In the genomic region with DNA sequence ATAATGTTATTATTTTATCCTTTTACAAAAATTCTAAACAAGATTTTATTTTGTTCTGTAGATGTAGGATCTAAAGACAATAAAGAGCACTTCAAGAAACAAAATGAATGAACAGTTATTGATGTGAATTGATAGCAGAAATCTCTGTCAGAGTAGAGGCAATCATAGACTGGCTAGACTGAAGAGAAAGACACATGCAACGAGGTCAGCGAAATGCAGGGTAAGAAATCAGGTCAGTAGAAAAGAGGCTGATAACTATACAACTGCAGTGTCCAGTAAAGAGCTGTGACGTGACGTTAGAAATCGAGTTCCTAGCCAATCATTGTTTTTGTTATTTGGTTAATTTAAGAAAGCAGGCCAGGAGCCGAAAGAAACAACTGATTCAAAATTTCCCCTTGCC, we compare ENCODE assay signal across 17 mouse cellular contexts.
A peak's percentile ranks its signal among the peaks of the same experiment; 100 is the strongest.
DNase-seq lines count a peak whose midpoint lies in the region.
"Had no signal": no experiment of that assay in that cellular context is flagged by ENCODE, and none has a peak within 500 bp of the region (broad histone marks: within the 10 kb centered on the region; RNA-seq: fewer than 3 reads in every experiment).

No protein-coding gene starts in this region.

- DNase-seq in Muller cell, postnatal 12 days (ENCODE audit: inconsistent ontology term), result peak; percentile 9
- peak; percentile 62 for DNase-seq in retina, embryonic 14.5 days (ENCODE audit: low spot score)
- peak; percentile 80 for DNase-seq in retina, postnatal 1 day
- DNase-seq in ovary, postnatal 14 days (ENCODE audit: low spot score), result no peak
- no peak for DNase-seq in MN1 (ENCODE audit: low spot score)
- no peak for DNase-seq in embryo, embryonic 11 days
- DNase-seq: adrenal gland, adult 2 months; adrenal gland, adult 8-10 months; adrenal gland, postnatal 10 days; adrenal gland, postnatal 14 days; adrenal gland, postnatal 25 days; adrenal gland, postnatal 36 days; B cell, adult 2 months; cerebellum, adult 11 months; cerebellum, adult 11-12 months; cerebellum, adult 18-20 months; cerebellum, adult 8-10 months had no signal

Comparison
In these comparisons a context has a peak if more than half of its experiments do, and no peak if none do; other contexts are left out.
1. DNase-seq: peak in Muller cell, postnatal 12 days (single experiment), retina, embryonic 14.5 days (single experiment) and retina, postnatal 1 day (single experiment); none in ovary, postnatal 14 days (single experiment), MN1 (single experiment) and embryo, embryonic 11 days (single experiment).